Mouse (Mus musculus) frontal cortex, postnatal 25 days (tissue): Measurements from ENCODE around the gene Ncoa1.
A peak's percentile ranks its signal among the peaks of the same experiment; 100 is the strongest.

ENCODE experiments used
- DNase-seq, 2 experiments: peaks; one replicate each; pipeline ENCODE4 v3.0.0; 2022; ENCODE audit warnings: low spot score in 2 of 2

The Ncoa1 gene

GRCm38 (mm10) chr12:4476832-4477671 lies at the start of gene Ncoa1:
Gene Ncoa1 (minus strand): TSS chr12:4477182.
- peak; percentile 41 to 42 for DNase-seq

DNA sequence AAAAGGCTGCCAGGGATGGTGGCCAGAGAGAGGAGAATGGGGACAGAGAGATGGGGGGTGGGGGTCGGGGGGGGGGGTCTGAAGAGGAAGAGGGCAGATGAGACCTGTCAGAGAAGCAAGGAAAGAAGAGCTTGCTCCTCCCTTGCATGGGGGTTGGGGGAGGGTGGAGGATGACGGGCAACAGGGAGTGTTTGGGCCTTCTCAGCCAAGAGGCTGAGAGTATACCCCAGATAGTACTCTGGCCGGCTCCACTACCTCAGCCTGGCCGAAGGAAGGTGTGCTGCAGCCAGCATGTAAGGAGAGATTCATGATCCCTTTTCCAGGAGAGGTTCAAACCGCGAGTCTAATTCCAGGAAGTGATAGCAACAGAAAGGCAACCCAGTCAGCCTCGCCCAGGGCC lies 47.6 kb upstream of the Ncoa1 start:
- no peak for DNase-seq

DNA sequence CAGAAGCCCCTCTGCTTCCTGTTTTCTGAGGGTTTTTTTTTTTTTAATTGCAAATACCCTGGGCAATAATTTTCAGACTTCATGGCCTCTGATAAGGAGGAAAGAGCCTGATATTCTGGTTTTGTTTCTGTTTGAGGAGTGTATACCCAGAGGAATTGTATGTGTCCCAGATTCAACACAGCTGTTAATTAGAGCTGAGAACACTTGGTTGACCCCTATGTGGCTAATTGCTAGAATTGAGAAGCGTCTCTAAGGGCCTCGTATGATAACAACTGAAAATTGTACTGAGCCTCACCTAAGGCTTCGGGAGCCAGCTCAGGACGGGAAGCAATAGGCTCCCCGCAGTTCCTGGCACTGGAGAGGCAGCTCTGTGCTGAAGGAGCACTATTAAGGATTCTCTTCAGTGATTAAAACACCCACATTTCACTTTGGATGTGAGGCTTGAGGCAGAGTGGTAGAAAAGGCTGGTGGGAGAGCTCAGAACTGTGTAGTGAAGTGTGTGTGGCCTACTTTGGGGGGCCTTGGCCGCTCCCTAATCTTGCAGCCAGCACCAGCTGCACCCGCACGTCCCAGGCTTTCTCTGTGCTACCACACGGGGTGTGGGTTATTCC lies 46.8 kb upstream of the Ncoa1 start:
- no peak for DNase-seq

GRCm38 (mm10) chr12:4523208-4523607 lies 46.2 kb upstream of the Ncoa1 start:
- DNase-seq, result peak; percentile 19 to 33

DNA sequence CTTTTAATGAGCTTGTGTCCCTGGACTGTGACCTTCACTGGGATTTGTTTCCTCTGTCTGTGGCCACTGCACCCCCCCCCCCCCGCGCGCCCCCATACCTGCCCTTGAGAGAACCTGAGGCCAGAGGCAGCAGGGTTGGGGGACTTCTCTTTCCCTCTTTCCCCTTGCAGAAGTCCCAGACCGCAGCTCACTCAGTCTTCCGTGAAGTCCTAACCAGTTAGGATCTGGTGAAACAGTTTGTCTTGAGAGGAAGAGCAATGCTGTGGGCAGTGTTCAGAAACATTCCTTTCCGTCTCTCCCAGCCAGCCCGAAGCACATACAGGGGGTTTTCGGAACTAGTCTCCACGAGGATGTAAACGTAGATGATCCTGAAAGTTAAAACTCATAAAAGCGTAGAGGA lies 42.0 kb upstream of the Ncoa1 start:
- no peak for DNase-seq

GRCm38 (mm10) chr12:4509591-4510061 lies 32.6 kb upstream of the Ncoa1 start:
- no peak for DNase-seq

GRCm38 (mm10) chr12:4508182-4508581 lies 31.2 kb upstream of the Ncoa1 start:
- DNase-seq, result no peak

GRCm38 (mm10) chr12:4507461-4507860 lies 30.5 kb upstream of the Ncoa1 start:
- DNase-seq, result peak in 1 of 2 experiments; percentile 9

- DNase-seq, result no peak
Measured at GRCm38 (mm10) chr12:4506810-4507430, 29.9 kb upstream of the Ncoa1 start.

GRCm38 (mm10) chr12:4505298-4505697 lies 28.3 kb upstream of the Ncoa1 start:
- no peak for DNase-seq

DNA sequence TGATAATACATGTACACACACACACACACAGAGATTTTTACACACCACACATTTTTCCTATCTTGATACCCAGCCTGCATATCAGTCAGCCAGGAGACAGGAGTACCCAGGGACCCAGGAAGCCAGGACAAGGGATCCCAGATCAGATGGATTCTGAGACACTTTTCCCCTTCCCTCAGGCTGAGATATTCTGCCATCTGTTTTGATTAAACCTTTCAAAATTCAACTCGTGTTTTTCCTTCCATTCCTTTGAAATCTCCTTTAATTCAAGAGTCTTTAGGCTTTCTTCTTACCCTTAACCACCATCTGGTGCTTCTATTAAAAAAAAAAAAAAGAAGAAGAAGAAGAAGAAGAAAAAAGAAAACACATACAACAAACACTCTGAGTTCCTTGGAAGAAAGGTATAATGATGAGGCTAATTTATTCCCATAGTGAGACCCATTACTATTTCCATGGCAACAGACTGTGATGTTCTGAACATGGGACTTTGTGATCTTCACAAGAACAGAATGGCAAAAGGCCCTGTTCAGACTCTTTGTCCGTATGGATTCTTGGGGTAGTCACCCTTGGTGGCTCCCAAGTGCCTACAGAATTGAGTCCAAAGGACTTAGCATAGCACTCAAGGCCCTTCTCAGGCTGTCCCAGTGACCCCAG lies 26.8 kb upstream of the Ncoa1 start:
- no peak for DNase-seq

- no peak for DNase-seq
Measured at GRCm38 (mm10) chr12:4501916-4502315, 24.9 kb upstream of the Ncoa1 start.

- no peak for DNase-seq
Measured at GRCm38 (mm10) chr12:4500516-4500915, 23.5 kb upstream of the Ncoa1 start.

DNA sequence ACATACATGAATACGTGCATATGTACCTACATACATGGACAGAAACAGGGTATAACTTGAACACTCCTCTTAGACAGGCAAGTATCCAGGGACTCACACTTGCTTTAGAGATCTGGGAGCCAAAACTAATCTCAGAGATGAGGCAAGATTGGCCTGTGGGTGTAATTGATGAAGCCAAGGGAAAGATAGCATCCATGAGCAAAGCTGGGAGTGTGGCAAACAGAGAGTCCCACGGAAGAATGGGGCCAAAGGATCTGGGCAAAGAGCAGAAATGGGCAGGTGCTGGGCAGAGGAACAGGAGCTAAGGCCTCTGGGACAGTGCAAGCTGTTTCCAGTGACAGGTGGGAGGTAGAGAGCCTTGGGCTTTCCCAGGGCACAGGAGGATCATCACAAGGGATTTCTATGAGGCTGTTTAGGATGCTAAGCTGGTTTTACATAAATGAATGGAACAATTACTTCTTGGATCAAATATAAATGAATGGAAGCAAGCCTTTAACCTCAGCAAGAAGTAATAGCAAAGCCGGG lies 22.7 kb upstream of the Ncoa1 start:
- DNase-seq, result no peak

DNA sequence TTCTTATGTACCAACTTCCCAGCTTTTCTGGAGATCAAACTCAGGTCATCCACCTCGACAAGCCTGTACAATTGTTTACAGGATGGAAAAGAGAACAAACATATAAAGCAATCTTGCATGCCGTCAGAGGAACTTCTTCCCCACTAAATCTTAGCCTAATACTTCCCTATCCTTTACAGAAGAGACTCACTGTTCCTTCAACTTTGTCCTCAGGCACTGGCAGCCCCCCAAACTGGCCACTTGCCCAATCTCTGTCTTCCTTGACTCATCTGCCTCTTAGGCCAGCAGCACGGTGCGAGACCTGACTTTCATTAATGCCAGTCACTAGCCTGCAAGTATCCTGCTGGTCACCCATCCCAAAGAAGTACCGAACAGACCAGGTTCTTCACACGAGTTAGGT lies 11.4 kb upstream of the Ncoa1 start:
- DNase-seq, result no peak

DNA sequence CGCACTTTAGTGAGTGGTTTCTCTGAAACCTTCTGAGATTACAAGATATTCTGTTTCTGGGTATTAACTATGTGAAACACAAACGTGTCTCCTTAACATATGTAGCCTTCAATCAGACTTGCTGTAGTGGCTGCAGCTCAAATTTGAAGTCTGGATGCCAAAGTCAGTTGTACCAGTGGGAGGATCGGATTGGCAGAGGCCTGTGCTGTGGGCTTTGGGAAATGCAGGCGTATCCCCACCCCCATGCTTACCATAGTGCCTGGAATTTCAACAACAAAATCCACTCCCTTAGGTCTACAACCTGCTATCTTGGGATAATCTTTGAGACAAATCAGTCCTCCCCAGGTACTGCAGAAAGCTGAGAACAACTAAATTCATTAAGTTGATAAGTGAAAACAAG lies 6.4 kb upstream of the Ncoa1 start:
- no peak for DNase-seq

- DNase-seq, result no peak
Measured at GRCm38 (mm10) chr12:4481687-4482086, 4.7 kb upstream of the Ncoa1 start.

DNA sequence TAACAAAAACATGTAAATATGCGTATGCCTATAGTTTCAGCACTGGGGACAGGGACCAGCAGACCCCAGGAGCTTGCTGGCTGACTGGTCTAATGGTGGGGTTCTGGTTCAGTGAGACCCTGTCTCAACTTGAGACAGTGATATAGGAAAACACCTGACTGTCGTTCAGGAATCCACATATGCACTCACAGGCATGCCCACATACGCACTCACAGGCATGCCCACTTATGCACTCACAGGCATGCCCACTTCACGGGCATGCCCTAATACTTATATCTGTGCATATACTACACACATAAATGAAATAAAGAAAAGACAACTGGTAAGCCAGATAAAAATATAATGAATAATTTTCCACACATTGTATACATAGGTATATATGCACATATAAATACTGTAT lies 3.3 kb upstream of the Ncoa1 start:
- DNase-seq, result no peak

DNA sequence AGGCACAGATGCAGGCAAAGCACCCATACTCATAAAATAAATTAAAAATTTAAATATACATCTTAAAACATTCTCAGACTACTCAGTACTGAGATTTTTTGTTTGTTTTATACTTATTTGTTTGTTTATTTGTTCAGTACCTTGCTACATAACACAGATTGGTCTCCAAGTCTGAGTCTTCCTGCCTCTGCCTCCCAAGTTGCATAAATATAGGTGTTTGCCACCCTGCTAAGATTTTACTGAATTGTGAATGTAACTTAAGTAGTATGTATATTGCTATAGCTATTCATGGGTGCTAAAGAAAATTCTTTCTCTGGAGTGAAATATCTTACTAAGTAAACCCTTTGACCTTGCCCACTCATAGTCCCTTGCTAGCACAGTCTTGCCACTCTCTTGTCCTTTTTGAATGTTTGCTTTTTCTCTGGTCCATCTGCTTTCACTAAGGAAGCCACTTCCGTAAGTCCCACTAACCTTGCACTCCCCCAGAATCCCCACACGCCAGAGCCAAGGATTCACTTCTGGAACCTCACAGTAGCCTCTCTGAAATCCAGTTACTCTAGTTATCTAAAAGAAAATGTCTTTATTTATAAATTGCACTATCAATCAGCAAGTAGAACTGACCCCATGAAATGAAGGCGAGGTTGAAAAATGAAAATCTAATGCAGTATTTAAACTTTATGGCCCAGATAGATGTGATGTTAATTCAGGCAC lies 2.3 kb upstream of the Ncoa1 start:
- DNase-seq, result no peak

DNA sequence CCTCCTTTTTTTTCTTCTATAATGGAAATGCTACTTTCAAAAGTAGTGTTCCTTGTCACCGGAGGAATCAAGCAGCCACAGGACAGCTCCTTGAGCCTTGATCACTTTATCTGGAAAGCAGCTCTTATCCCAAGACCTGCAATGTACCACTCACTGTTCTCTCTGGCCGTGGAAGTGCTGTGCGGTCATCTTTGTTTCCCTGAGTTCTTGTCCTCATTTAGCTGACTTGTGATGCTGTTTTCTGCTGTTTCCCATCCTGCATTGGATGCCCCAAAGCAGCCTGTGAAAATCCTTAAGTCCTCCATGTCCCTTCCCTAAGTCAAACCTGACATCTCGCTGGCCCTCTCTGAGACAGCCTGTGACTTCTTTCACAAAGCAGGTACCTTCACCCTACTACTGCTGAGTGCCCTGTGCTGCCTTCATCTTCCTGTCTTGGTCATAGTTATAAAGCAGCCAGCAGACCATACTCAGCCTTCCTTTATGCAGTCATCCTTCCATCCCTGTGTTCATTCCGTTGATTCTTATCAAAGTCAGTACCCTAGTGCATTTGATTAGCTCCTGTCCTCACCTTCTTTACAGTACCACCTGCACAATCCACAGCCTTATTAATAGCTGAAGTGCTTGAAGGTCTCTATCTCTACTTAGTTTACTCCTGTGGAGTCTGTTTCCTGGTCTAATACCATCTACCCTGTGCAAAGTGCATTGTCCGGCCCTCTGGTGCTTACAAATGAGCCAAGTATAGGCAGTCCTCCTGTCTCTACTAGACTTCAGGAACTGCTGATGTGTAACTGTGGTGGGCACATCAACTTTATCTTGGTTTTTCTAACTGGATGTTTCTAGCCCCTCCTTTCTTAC lies 1.2 kb upstream of the Ncoa1 start:
- no peak for DNase-seq
